Mouse (Mus musculus): Measurements from ENCODE around the gene Gm29644. TPM values are rescaled to one million over a fixed set of nuclear protein-coding genes. Genes with fewer than 3 reads are reported as not detected.

Gm29644 gene
- polyA plus RNA-seq (2014; fragmentation: Illumina TruSeq; extraction: RNeasy Lipid Tissue Mini Kit (QIAGEN cat#74804); ENCODE audit: low read depth, low replicate concordance) = not detected

GRCm38 (mm10) chrY:70303187-70303586 lies at the start of gene Gm29644, which contains the start of gene Gm29423:
Gene Gm29644, minus strand, starts transcription at chrY:70303343.
Gene Gm29423, minus strand, starts transcription at chrY:70303287.

GRCm38 (mm10) chrY:70273542-70273941 lies 29.6 kb downstream of the Gm29644 start, which contains the start of gene Gm21118:
Gene Gm21118, minus strand, starts transcription at chrY:70273642.

Other genes starting within 250 kb of the Gm29644 start
- 0.43 TPM for gene Gm21118, start 29.7 kb downstream of the Gm29644 start, polyA plus RNA-seq (2014; fragmentation: Illumina TruSeq; extraction: RNeasy Lipid Tissue Mini Kit (QIAGEN cat#74804); ENCODE audit: low read depth, low replicate concordance)
- gene Gm29423, start 56 bp downstream of the Gm29644 start, polyA plus RNA-seq (2014; fragmentation: Illumina TruSeq; extraction: RNeasy Lipid Tissue Mini Kit (QIAGEN cat#74804); ENCODE audit: low read depth, low replicate concordance) = not detected
- gene Gm20888, start 138.5 kb upstream of the Gm29644 start, polyA plus RNA-seq (2014; fragmentation: Illumina TruSeq; extraction: RNeasy Lipid Tissue Mini Kit (QIAGEN cat#74804); ENCODE audit: low read depth, low replicate concordance) = not detected